Mouse (Mus musculus) heart, postnatal 0 days (tissue): ENCODE results near the gene Bex1.

Source experiments
- CTCF ChIP-seq: IDR thresholded peaks from 2 replicates; pipeline ENCODE4 v1.5.1; 2016; ENCODE audit warnings: antibody characterized with exemption, control low read depth, low read depth
- EP300 ChIP-seq: IDR thresholded peaks from 2 replicates; pipeline ENCODE4 v1.6.1; 2016; ENCODE audit warnings: antibody characterized with exemption, low read depth

DNA sequence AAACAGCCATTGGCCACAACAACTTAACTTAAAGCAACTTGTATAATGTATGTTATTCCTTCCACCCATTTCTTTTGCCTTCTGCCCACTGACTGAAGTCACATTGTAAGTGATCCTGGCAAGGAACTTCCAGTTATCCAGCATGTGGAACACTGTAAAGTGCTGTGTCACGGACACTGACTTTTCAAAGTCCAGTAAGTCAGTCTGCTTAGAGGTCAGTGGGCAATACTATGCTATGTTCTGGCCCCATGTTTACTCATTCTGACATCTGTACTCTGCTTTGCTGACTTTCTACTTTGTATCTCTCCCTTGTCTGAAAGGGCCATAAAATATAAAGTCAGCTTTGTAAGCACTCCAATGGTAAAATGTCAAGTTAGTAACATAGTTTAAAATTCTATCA lies 32.2 kb downstream of the Bex1 start:
- TF ChIP-seq CTCF (no peak), EP300 (no peak)
